Mouse (Mus musculus) spleen, adult 2 months (tissue): Measurements from ENCODE around the gene Pcif1. TPM values are rescaled to one million over a fixed set of nuclear protein-coding genes. Genes with fewer than 3 reads are reported as not detected.
A peak's percentile ranks its signal among the peaks of the same experiment; 100 is the strongest.
"Not testable (repeated sequence)": the region's sequence is repeated elsewhere in the genome, so short reads cannot be mapped to it uniquely, and the experiment has no call there.

ENCODE experiments used
- DNase-seq, 2 experiments: peaks; one replicate each; pipeline versions ENCODE4 v3.0.0 to v3.0.0-alpha.2; 2012 to 2021; ENCODE audit warnings: low spot score in 2 of 2, low read depth in 1 of 2
- H3K27ac ChIP-seq: fragments of 200-500 bp; 2 replicates; pipeline ENCODE4 v1.5.1; 2012; ENCODE audit warnings: low read length, inconsistent platforms; ENCODE audit not compliant: insufficient read depth
- H3K27me3 ChIP-seq: fragments of 200-500 bp; 2 replicates; pipeline ENCODE4 v1.6.1; 2012; ENCODE audit warnings: mild to moderate bottlenecking, moderate library complexity, low read length, inconsistent platforms; ENCODE audit not compliant: control insufficient read depth, insufficient read depth
- H3K36me3 ChIP-seq: fragments of 200-500 bp; 2 replicates; pipeline ENCODE4 v1.6.1; 2012; ENCODE audit warnings: mild to moderate bottlenecking, low read length, inconsistent platforms; ENCODE audit not compliant: control insufficient read depth, insufficient read depth
- H3K4me1 ChIP-seq: fragments of 200-500 bp; 2 replicates; pipeline ENCODE4 v1.6.1; 2011; ENCODE audit warnings: inconsistent platforms; ENCODE audit not compliant: control insufficient read depth, insufficient read depth, insufficient read length
- H3K4me3 ChIP-seq: fragments of 200-500 bp; 2 replicates; pipeline ENCODE4 v1.5.1; 2011; ENCODE audit warnings: mild to moderate bottlenecking, inconsistent platforms; ENCODE audit not compliant: insufficient read depth, insufficient read length; ENCODE audit errors: extremely low read depth
- CTCF ChIP-seq: fragments of 200-500 bp; IDR thresholded peaks from 2 replicates; pipeline ENCODE4 v1.5.1; 2011; ENCODE audit warnings: mild to moderate bottlenecking, inconsistent platforms; ENCODE audit not compliant: insufficient read depth, insufficient read length, insufficient replicate concordance; ENCODE audit errors: extremely low read depth
- POLR2A ChIP-seq: fragments of 200-500 bp; IDR thresholded peaks from 2 replicates; pipeline ENCODE4 v1.6.1; 2011; ENCODE audit warnings: low read depth, low read length, inconsistent platforms
- WGBS: fragments of 180-500 bp; shearing (Covaris S2); methylation state at CpG from one replicate; pipeline ENCODE4 v1.1.7; 2018; 5-methylcytosine and 5-hydroxymethylcytosine counted together
- polyA plus RNA-seq: library from polyadenylated mRNA; depleted of rRNA; stranded (reverse); fragments of >200 nt; gene quantifications from 2 replicates; pipeline ENCODE4 v1.2.3, GENCODE M21; 2012

Gene Pcif1
- polyA plus RNA-seq, 1 experiment, result 33.2 TPM

DNA sequence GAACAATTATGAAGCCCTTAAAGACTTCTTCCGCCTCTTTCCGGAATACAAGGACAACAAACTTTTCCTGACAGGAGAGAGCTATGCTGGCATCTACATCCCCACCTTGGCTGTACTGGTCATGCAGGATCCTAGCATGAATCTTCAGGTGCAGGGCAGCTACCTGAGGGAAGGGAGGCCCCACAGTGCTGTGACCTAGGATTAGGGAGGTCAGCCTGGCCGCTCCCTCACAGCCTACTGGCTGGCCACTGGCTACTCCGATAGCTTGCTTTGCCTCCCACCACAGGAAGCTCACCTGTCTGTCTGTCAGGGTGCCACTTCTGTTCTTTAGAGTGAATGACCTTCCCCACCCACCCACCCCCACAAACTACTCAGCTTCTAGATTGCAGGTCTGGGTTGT, 43.9 kb upstream of the Pcif1 start:
- peaks cover 5% of the 10 kb centered on the region; the same call in 1 of the 2 replicates for H3K4me1 ChIP-seq
- WGBS, result 95% methylated on average over 4 of the region's 4 CpGs
- peaks cover 35% of the 10 kb centered on the region for H3K36me3 ChIP-seq
- H3K27me3 ChIP-seq, result no peaks in the 10 kb centered on the region
- no peak overlapping the region for H3K27ac ChIP-seq
- no peak for DNase-seq
- no peak overlapping the region for H3K4me3 ChIP-seq
- TF ChIP-seq POLR2A (no peak), CTCF (no peak)

DNA sequence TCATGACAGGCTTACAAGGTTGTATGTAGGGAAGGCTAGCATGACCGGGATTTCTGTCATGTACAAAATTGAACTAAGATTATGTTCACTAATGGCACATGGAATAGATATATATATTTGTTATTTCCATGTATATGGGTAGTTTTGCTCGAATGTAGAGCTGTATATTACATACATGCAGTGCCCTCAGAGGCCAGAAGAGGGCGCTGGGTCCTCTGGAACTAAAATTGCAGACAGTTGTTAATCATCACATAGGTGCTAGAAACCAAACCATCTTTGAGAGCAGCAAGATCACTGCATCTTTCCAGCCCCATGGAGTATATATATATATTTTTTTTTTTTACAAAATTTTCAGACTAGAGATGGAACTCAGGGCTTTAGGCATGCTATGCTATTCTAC, 33.3 kb upstream of the Pcif1 start:
- no peak for DNase-seq
- no peak for TF ChIP-seq POLR2A
- TF ChIP-seq CTCF, result no peak
- WGBS, result 48% methylated on average over 3 of the region's 3 CpGs
- Histone ChIP-seq H3K4me1 (peaks cover 4% of the 10 kb centered on the region; the same call in 1 of the 2 replicates), H3K27me3 (no peaks in the 10 kb centered on the region), H3K27ac (no peak overlapping the region), H3K36me3 (no peaks in the 10 kb centered on the region), H3K4me3 (no peak overlapping the region)

DNA sequence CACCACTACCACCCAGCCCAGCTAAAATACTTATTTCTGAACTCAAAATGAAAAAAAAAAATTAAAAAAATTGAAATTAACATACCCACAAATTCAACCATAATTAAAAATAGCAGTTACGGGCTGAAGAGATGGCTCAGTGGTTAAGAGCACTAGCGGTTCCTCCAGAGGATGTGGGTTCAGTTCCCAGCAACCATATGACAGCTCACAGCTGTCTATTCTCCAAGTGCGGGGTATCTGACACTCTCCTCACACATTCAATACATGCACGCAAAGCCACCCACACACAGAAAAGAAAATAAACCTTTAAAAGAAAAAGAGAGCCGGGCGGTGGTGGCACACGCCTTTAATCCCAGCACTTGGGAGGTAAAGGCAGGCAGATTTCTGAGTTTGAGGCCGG, 29.0 kb upstream of the Pcif1 start:
- peak in 1 of 2 experiments; percentile 36 for DNase-seq
- Histone ChIP-seq H3K36me3 (no peaks in the 10 kb centered on the region), H3K27me3 (no peaks in the 10 kb centered on the region), H3K4me3 (no peak overlapping the region), H3K4me1 (peaks cover 4% of the 10 kb centered on the region; the same call in 1 of the 2 replicates), H3K27ac (no peak overlapping the region; the same call in 1 of the 2 replicates)
- 32% methylated on average over 8 of the region's 8 CpGs for WGBS
- no peak for TF ChIP-seq CTCF
- TF ChIP-seq POLR2A, result no peak

DNA sequence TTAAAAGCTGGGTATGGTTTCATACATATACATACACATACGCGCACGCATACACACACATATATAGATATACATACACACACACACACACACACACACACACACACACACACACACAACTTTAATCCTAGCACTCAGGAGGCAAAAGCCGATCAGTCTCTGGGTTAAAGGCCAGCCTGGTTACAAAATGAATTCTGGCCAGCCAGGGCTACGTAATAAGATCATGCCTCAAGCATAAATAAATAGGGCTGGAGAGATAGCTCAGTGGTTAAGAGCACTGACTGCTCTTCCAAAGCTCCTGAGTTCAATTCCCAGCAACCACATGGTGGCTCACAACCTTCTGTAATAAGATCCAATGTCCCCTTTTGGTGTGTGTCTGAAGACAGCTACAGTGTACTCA, 23.5 kb upstream of the Pcif1 start:
- 91% methylated on average over 5 of the region's 5 CpGs for WGBS
- not testable (repeated sequence) for H3K4me3 ChIP-seq, DNase-seq, H3K27ac ChIP-seq, H3K36me3 ChIP-seq
- H3K4me1 ChIP-seq, result peaks cover 11% of the 10 kb centered on the region; the same call in 1 of the 2 replicates
- peaks cover 10% of the 10 kb centered on the region for H3K27me3 ChIP-seq

DNA sequence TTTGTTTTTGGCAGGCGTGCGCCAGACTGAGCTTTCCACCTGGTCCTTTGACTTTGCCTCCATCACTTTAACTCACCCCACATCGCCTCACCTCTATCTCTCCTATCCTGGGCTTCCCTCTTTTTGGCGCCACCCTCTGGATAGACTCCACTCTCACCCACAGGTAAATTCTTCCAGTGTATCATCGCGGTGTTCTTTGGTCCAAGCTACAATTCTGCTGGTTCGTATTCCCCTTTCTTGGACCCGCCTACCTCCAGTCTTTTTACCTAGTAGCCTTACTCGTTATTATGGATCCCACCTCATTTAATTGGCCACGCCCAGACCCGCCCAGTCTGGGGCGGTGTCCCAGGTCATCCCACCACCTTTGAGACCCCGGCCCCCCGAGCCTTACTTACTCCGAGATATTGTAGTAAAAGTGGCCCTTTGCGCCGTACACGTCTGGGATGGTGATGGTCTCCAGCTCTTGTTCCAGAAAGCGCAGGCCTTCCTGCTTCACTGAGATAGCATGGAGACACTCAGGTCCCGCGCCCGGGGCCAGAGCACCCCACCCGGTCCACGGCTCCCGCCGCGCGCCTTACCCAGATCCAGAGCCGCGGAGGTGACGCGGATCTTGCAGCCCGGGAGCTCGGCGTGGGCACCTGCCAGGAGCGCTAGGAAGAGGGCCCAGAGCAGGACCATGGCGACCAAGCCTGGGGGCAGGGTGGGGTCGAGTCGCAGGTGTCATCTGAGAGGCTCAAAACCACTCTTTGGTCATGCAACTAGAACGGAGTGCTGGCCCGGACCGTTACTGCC, 22.6 kb upstream of the Pcif1 start:
- TF ChIP-seq POLR2A (no peak), CTCF (no peak)
- H3K4me1 ChIP-seq, result peaks cover 11% of the 10 kb centered on the region; the same call in 1 of the 2 replicates
- no peak for DNase-seq
- no peak overlapping the region for H3K27ac ChIP-seq
- H3K4me3 ChIP-seq, result peak overlapping the region; percentile 65
- WGBS, result 3% methylated on average over 42 of the region's 42 CpGs
- H3K36me3 ChIP-seq, result no peaks in the 10 kb centered on the region
- H3K27me3 ChIP-seq, result peaks cover 10% of the 10 kb centered on the region

DNA sequence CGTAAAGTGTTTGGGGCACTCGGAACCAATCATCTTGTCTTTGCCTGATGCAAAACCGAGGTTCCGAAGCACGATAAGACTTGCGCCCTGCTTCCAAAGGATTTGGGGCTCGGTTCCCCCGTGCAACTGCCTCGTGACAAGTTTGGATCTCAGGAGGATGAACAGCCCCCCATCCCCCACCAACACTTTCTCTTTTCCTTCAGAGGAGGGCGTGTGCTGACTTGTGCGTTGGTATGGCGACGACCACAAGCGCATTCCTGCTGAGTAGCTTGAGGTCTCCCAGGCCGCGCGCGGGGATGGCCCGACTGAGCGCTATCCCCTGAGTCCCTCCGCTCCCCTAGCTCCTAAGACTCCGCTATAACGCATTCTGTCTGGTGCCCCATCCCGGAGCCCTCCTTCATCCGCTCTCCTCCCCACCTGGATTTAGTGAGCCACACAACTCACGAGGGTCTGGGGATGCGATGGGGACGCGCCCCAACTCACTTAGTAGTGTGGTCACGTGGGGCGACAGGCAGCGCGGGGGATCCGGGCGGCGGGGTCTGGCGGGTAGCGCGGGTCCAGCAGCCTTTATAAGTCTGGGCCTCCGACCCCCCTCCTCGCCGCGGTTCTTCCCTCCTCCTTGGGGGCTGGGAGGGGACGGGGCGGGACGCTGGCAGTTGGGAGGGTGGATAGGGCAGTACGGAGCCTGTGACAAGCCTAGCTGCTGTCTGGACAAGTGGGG, 21.8 kb upstream of the Pcif1 start, which contains the start of gene Pltp:
Pltp (minus strand) TSS at position 611 of the 721 bp plus-strand sequence.
- 1% methylated on average over 47 of the region's 47 CpGs for WGBS

More for the DNA sequence above, 21.8 kb upstream of the Pcif1 start, which contains the start of gene Pltp:
- no peaks in the 10 kb centered on the region for H3K36me3 ChIP-seq
- peaks cover 10% of the 10 kb centered on the region for H3K27me3 ChIP-seq
- H3K4me1 ChIP-seq, result peaks cover 12% of the 10 kb centered on the region
- no peak within 1 kb of the TSS for H3K27ac ChIP-seq
- peak in 1 of 2 experiments; percentile 44 for DNase-seq
- no peak for TF ChIP-seq POLR2A
- TF ChIP-seq CTCF, result no peak
- H3K4me3 ChIP-seq, result peak within 1 kb of the TSS; percentile 65
